Mouse (Mus musculus): ENCODE results near the gene Slc29a1.

- TF ChIP-seq CTCF (IDR thresholded peaks at IDR 0.05; ENCODE audit: borderline replicate concordance, insufficient read depth, low read depth, low read length) (no peak), POLR2A (IDR thresholded peaks at IDR 0.05; ENCODE audit: borderline replicate concordance, insufficient read depth, low read length) (no peak)
These were observed 45.0 kb downstream of the Slc29a1 start for GRCm38 (mm10) chr17:45554420-45554819.
